Mouse (Mus musculus): ENCODE data around the gene Phip. TPM values are rescaled to one million over a fixed set of nuclear protein-coding genes. Genes with fewer than 3 reads are reported as not detected.

Gene Phip
- total RNA-seq, 1 experiment from 2014 or later: 368 TPM

Other genes starting within 250 kb of the Phip start
- not detected in 2 replicates for gene Irak1bp1, start 146.0 kb downstream of the Phip start, total RNA-seq (2017)
- 2.1 and 7.0 TPM in 2 replicates for gene Hmgn3, start 171.2 kb upstream of the Phip start, total RNA-seq (2017)